Mouse (Mus musculus): ENCODE results near the gene Arid5a. TPM values are rescaled to one million over a fixed set of nuclear protein-coding genes. Genes with fewer than 3 reads are reported as not detected.

Arid5a gene
- polyA plus RNA-seq, 1 experiment from 2014 or later: 2.9 TPM

GRCm38 (mm10) chr1:36272546-36272945 is 35.0 kb upstream of the Arid5a start:
- H3K9ac ChIP-seq (replicated peaks): no peak overlapping the region
- no peak overlapping the region for H3K27ac ChIP-seq (replicated peaks)
- H3K9me3 ChIP-seq: no peaks in the 10 kb centered on the region
- no peaks in the 10 kb centered on the region for H3K4me1 ChIP-seq
- no peaks in the 10 kb centered on the region for H3K36me3 ChIP-seq
- WGBS: 80% methylated on average over 5 of the region's 5 CpGs
- H3K4me2 ChIP-seq (replicated peaks): no peak overlapping the region
- ATAC-seq (ENCODE audit: low FRiP score, low read depth): no peak
- peaks cover 31% of the 10 kb centered on the region for H3K27me3 ChIP-seq
- no peak overlapping the region for H3K4me3 ChIP-seq

DNA sequence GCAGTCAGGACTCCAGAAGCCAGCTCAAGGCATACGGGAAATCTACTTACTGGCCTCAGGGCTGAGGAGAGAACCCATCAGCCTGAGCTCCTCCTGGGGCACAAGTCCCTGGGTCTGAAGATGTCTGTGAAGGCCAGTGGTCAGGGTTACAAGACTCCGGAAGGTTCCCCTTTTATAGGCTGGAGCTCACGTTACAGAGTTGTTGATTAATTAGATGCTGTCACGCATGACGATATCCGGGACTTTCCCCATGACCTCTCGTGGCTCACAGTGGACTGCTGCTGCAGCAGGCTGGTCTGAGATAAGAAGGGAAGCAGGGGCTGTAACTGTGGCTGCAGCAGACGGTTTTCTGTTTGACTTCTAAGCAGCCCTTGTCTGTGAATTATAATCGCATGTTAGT is 34.2 kb upstream of the Arid5a start:
- 55% methylated on average over 9 of the region's 9 CpGs for WGBS
- no peak overlapping the region for H3K27ac ChIP-seq (replicated peaks)
- no peak overlapping the region for H3K4me2 ChIP-seq (replicated peaks)

DNA sequence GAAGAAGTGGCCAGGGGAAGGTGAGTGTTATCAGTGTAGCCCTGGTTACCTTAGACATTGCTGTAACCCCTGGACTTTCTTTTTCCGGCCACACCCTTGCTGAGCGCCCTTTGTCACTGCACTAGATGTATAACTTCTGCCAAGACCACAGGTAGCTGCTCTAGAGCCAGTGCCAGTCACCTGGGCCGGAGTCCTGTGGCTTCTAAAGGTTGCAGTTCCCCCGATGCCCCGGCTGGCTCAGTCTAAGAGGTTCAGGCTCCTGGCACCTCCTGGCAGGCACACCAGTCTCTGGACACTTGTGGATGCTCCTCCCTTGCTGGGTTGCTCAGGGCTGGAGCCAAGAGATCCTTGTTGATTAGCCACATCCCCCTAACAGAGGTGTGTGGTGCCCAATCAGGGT is 33.1 kb upstream of the Arid5a start, which contains the start of gene Neurl3:
Gene Neurl3 (minus strand): TSS at position 225 of the 400 bp plus-strand sequence.
- WGBS: 87% methylated on average over 5 of the region's 5 CpGs

More for the DNA sequence above, 34.2 kb upstream of the Arid5a start:
- H3K27me3 ChIP-seq: peaks cover 31% of the 10 kb centered on the region
- no peak for ATAC-seq (ENCODE audit: low FRiP score, low read depth)
- H3K9ac ChIP-seq (replicated peaks): no peak overlapping the region
- H3K4me3 ChIP-seq: no peak overlapping the region
- no peaks in the 10 kb centered on the region for H3K9me3 ChIP-seq
- no peaks in the 10 kb centered on the region for H3K4me1 ChIP-seq
- no peaks in the 10 kb centered on the region for H3K36me3 ChIP-seq

GRCm38 (mm10) chr1:36275635-36276389 is 31.7 kb upstream of the Arid5a start:
- no peaks in the 10 kb centered on the region for H3K4me1 ChIP-seq
- 68% methylated on average over 13 of the region's 13 CpGs for WGBS
- no peak overlapping the region for H3K4me2 ChIP-seq (replicated peaks)
- H3K36me3 ChIP-seq: no peaks in the 10 kb centered on the region
- H3K9ac ChIP-seq (replicated peaks): no peak overlapping the region
- H3K4me3 ChIP-seq: no peak overlapping the region
- no peak for ATAC-seq (ENCODE audit: low FRiP score, low read depth)
- peaks cover 7% of the 10 kb centered on the region; the same call in 1 of the 2 replicates for H3K27me3 ChIP-seq
- no peaks in the 10 kb centered on the region for H3K9me3 ChIP-seq
- no peak overlapping the region for H3K27ac ChIP-seq (replicated peaks)

More for the DNA sequence above, 33.1 kb upstream of the Arid5a start, which contains the start of gene Neurl3:
- Histone ChIP-seq H3K4me2 (replicated peaks) (no peak within 1 kb of the TSS), H3K27ac (replicated peaks) (no peak within 1 kb of the TSS), H3K4me1 (no peaks in the 10 kb centered on the region), H3K36me3 (no peaks in the 10 kb centered on the region), H3K9ac (replicated peaks) (no peak within 1 kb of the TSS), H3K4me3 (no peak within 1 kb of the TSS), H3K27me3 (peaks cover 20% of the 10 kb centered on the region), H3K9me3 (no peaks in the 10 kb centered on the region)
- ATAC-seq (ENCODE audit: low FRiP score, low read depth): no peak

DNA sequence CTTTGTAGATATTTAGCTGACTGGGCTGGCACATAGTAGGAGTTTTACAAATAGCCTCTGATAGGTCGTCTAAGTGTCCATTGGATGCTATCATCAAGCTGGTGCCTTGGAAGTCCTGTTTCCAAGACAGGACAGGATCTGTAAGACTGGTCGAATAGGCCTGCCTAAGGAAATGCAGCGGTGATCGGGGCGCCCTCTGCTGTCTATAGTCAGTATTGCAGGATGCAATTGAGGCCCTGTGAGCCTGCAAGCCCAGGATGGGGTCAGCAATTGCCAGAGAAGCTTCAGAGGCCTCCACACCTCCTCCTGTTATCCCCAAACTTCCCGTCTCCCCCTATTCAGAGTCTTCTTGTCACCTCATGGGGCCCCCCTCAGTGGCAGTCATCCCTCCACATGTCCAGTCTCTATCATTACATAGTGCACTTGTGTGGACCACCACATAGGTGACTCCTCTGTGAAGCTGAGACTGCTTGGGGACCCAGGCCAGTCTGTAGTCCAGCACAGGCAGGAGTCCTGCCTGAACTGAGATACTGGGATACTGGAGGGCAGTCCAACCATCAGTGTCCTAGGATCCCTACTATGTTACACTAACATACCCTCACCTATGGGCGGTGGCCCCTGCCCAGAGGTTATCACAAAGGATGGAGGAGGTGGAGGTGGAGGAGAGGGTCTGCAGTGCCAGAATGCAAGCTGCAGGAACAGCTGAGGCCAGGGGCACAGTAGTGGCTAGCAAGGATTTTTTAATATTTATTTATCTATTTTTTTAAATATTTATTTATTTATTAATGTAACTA is 30.1 kb upstream of the Arid5a start:
- Histone ChIP-seq H3K36me3 (no peaks in the 10 kb centered on the region), H3K9me3 (no peaks in the 10 kb centered on the region), H3K4me2 (replicated peaks) (no peak overlapping the region), H3K27ac (replicated peaks) (no peak overlapping the region), H3K9ac (replicated peaks) (no peak overlapping the region), H3K27me3 (no peaks in the 10 kb centered on the region), H3K4me3 (no peak overlapping the region), H3K4me1 (no peaks in the 10 kb centered on the region)
- 17% methylated on average over 7 of the region's 7 CpGs for WGBS
- ATAC-seq (ENCODE audit: low FRiP score, low read depth): no peak

DNA sequence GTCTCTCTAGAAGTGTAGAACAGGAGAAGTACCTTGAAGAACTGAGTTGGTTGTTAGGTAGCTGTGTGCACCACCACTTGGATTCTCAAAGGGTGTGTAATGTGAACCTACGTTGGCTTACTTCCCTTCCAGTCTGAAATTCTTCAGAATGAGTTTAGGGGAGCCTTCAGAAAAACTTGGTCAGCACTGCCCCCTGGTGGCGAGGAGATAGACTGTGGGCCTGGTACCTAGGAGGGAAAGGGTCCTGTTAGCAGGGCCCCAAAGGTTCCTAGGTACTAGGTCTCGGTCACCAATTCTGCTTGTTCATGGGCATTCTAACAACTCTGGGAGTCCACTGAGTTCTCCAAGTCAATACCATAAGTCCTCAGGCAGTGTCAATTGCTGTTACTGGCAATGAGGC is 28.3 kb upstream of the Arid5a start:
- Histone ChIP-seq H3K27me3 (no peaks in the 10 kb centered on the region), H3K27ac (replicated peaks) (no peak overlapping the region), H3K9me3 (no peaks in the 10 kb centered on the region), H3K36me3 (no peaks in the 10 kb centered on the region), H3K4me3 (no peak overlapping the region), H3K4me1 (no peaks in the 10 kb centered on the region), H3K9ac (replicated peaks) (no peak overlapping the region), H3K4me2 (replicated peaks) (no peak overlapping the region)
- 29% methylated on average over 3 of the region's 3 CpGs for WGBS
- no peak for ATAC-seq (ENCODE audit: low FRiP score, low read depth)

DNA sequence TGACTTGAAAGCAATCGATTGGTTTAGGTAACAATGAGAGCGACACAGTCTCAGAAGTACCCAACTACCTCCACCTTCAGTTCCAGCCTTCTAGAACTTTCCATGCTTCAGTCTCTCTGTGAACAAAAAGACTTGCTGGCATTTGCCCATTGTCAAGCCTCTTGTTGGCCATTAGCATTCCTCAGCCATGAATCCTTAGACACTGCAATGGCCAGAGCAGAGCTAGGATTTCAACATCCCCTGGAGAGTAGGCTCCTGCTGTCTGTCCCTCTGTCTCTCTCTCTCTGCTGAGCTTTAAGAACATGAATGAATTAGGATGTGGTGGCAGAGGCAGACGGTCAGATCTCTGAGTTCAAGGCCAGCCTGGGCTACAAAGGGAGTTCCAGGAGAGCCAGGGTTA is 26.6 kb upstream of the Arid5a start:
- Histone ChIP-seq H3K9me3 (no peaks in the 10 kb centered on the region), H3K27ac (replicated peaks) (no peak overlapping the region), H3K4me3 (no peak overlapping the region), H3K4me2 (replicated peaks) (no peak overlapping the region), H3K9ac (replicated peaks) (no peak overlapping the region), H3K27me3 (no peaks in the 10 kb centered on the region), H3K4me1 (no peaks in the 10 kb centered on the region), H3K36me3 (no peaks in the 10 kb centered on the region)
- WGBS: 82% methylated on average over 3 of the region's 3 CpGs
- no peak for ATAC-seq (ENCODE audit: low FRiP score, low read depth)

DNA sequence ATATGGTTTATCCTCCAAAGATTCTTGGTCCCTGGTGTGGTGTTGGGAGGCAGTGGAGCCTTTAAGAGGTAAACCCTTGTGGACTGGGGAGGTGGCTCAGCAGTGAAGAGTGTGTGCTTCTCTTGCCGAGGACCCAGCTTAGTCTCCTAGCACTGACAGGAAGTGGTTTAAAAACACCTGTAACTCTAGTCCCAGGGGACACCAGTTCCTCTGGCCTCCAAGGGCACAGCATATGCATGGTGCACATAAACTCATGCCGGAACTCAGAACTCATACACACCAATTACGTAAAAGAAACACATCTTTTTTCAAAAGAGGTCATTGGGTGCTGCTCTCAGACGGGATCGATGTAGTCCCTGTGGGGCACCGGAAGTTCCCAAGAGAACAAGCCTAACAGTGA is 25.7 kb upstream of the Arid5a start:
- Histone ChIP-seq H3K4me2 (replicated peaks) (no peak overlapping the region), H3K9ac (replicated peaks) (no peak overlapping the region), H3K4me3 (no peak overlapping the region), H3K4me1 (no peaks in the 10 kb centered on the region), H3K27ac (replicated peaks) (no peak overlapping the region), H3K36me3 (no peaks in the 10 kb centered on the region), H3K9me3 (no peaks in the 10 kb centered on the region), H3K27me3 (no peaks in the 10 kb centered on the region)
- WGBS: 89% methylated on average over 6 of the region's 6 CpGs
- no peak for ATAC-seq (ENCODE audit: low FRiP score, low read depth)

GRCm38 (mm10) chr1:36293470-36293869 is 14.1 kb upstream of the Arid5a start:
- ATAC-seq (ENCODE audit: low FRiP score, low read depth): no peak
- peaks cover 16% of the 10 kb centered on the region; the same call in 1 of the 2 replicates for H3K27me3 ChIP-seq
- no peaks in the 10 kb centered on the region for H3K4me1 ChIP-seq
- no peaks in the 10 kb centered on the region for H3K36me3 ChIP-seq
- WGBS: 91% methylated on average over 8 of the region's 8 CpGs
- no peak overlapping the region for H3K9ac ChIP-seq (replicated peaks)
- no peak overlapping the region for H3K4me3 ChIP-seq
- H3K4me2 ChIP-seq (replicated peaks): no peak overlapping the region
- H3K27ac ChIP-seq (replicated peaks): no peak overlapping the region
- no peaks in the 10 kb centered on the region for H3K9me3 ChIP-seq

DNA sequence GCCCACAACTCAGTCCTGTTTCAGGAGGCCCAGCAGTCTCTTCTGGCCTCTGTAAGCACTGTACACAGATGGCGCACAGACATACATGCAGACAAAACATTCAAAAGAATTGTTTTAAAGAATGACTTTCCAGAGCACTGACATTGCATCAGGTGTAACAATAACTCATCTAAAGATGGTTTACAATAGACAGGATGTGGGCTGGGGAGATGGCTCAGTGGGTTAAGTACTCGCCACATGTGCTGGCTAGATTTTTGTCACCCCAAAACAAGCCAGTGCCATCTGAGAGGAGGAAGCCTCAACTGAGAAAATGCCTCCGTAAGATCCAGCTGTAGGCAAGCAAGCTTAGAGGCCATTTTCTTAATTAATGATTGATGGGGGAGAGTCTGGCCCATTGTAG is 13.1 kb upstream of the Arid5a start:
- no peaks in the 10 kb centered on the region for H3K36me3 ChIP-seq
- H3K4me1 ChIP-seq: no peaks in the 10 kb centered on the region
- H3K4me2 ChIP-seq (replicated peaks): no peak overlapping the region
- H3K27me3 ChIP-seq: peaks cover 16% of the 10 kb centered on the region; the same call in 1 of the 2 replicates
- H3K9me3 ChIP-seq: no peaks in the 10 kb centered on the region
- no peak overlapping the region for H3K4me3 ChIP-seq
- H3K9ac ChIP-seq (replicated peaks): no peak overlapping the region
- 89% methylated on average over 3 of the region's 3 CpGs for WGBS
- no peak for ATAC-seq (ENCODE audit: low FRiP score, low read depth)
- H3K27ac ChIP-seq (replicated peaks): no peak overlapping the region

DNA sequence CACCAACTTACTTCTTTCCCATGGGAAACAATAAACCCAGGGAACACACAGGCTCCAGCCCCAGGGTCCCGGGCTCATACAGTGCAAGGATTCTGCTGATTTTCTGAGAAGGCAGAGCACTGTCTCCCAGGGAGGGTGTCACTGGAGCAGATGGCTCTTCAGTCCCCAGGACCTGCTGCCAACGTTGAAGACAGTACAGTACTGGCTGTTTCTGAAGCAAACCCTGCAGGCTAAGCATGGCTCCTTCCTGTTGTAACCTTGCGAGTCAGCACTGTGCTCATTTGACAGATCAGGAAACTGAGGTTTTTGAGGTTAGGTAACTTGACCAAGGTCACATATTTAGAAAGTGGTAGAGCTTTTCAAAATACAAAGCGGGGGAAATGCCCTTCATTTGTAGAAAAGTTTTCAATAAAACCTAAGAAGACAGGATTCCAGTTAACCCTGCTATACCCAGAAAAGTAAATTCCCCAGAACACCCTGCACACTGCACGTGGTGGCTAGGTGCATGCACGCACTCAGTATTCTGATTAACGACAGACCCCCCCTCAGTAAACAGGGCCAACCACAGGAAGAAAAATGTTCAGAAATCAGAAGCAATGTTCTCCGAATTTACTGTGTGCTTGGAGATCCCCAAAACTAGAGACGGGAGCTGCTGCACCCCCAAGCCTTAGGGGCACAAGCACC is 10.9 kb upstream of the Arid5a start:
- Histone ChIP-seq H3K4me2 (replicated peaks) (no peak overlapping the region), H3K9me3 (no peaks in the 10 kb centered on the region), H3K4me1 (no peaks in the 10 kb centered on the region), H3K36me3 (no peaks in the 10 kb centered on the region), H3K4me3 (no peak overlapping the region), H3K9ac (replicated peaks) (no peak overlapping the region), H3K27me3 (peaks cover 29% of the 10 kb centered on the region), H3K27ac (replicated peaks) (no peak overlapping the region)
- no peak for ATAC-seq (ENCODE audit: low FRiP score, low read depth)
- 77% methylated on average over 9 of the region's 9 CpGs for WGBS

GRCm38 (mm10) chr1:36298107-36298506 is 9.4 kb upstream of the Arid5a start:
- ATAC-seq (ENCODE audit: low FRiP score, low read depth): no peak
- H3K4me2 ChIP-seq (replicated peaks): no peak overlapping the region
- H3K9me3 ChIP-seq: no peaks in the 10 kb centered on the region
- no peaks in the 10 kb centered on the region for H3K36me3 ChIP-seq
- peaks cover 39% of the 10 kb centered on the region for H3K27me3 ChIP-seq
- 77% methylated on average over 4 of the region's 4 CpGs for WGBS
- H3K4me1 ChIP-seq: peaks cover 3% of the 10 kb centered on the region; the same call in 1 of the 2 replicates
- no peak overlapping the region for H3K27ac ChIP-seq (replicated peaks)
- H3K9ac ChIP-seq (replicated peaks): no peak overlapping the region
- H3K4me3 ChIP-seq: no peak overlapping the region

Data from midbrain, embryonic 12.5 days (tissue).